Mouse (Mus musculus): ENCODE data around the gene Krt78. TPM values are rescaled to one million over a fixed set of nuclear protein-coding genes. Genes with fewer than 3 reads are reported as not detected.

The Krt78 gene
- polyA plus RNA-seq, 1 experiment, result 0.94 TPM

GRCm38 (mm10) chr15:101945430-101945829 is 8.7 kb downstream of the Krt78 start:
- Histone ChIP-seq H3K36me3 (ENCODE audit: control insufficient read depth, insufficient read depth, low read length) (no peaks in the 10 kb centered on the region), H3K4me1 (replicated peaks; ENCODE audit: control insufficient read depth, insufficient read depth, low read length) (no peaks in the 10 kb centered on the region), H3K27ac (ENCODE audit: control insufficient read depth, insufficient read depth, low read length) (no peak overlapping the region), H3K27me3 (ENCODE audit: control insufficient read depth, insufficient read depth, low read length) (no peaks in the 10 kb centered on the region), H3K4me3 (ENCODE audit: control insufficient read depth, insufficient read depth, low read length) (no peak overlapping the region)
- no peak for TF ChIP-seq CTCF (IDR thresholded peaks at IDR 0.05; ENCODE audit: borderline replicate concordance, control insufficient read depth, extremely low read depth, insufficient read depth, low read length, poor library complexity)
- TF ChIP-seq POLR2A (IDR thresholded peaks at IDR 0.05; ENCODE audit: control insufficient read depth, extremely low read depth, insufficient read depth, low read length, poor library complexity), result no peak
- DNase-seq, result no peak
- WGBS, result 83% methylated on average over 1 of the region's 1 CpGs

- H3K27me3 ChIP-seq (ENCODE audit: control insufficient read depth, insufficient read depth, low read length), result no peaks in the 10 kb centered on the region
- TF ChIP-seq CTCF (IDR thresholded peaks at IDR 0.05; ENCODE audit: borderline replicate concordance, control insufficient read depth, extremely low read depth, insufficient read depth, low read length, poor library complexity) (no peak), POLR2A (IDR thresholded peaks at IDR 0.05; ENCODE audit: control insufficient read depth, extremely low read depth, insufficient read depth, low read length, poor library complexity) (no peak)
- H3K27ac ChIP-seq (ENCODE audit: control insufficient read depth, insufficient read depth, low read length), result no peak overlapping the region
- H3K4me3 ChIP-seq (ENCODE audit: control insufficient read depth, insufficient read depth, low read length), result no peak overlapping the region
- WGBS, result 77% methylated on average over 8 of the region's 8 CpGs
- DNase-seq, result no peak
- no peaks in the 10 kb centered on the region for H3K36me3 ChIP-seq (ENCODE audit: control insufficient read depth, insufficient read depth, low read length)
- no peaks in the 10 kb centered on the region for H3K4me1 ChIP-seq (replicated peaks; ENCODE audit: control insufficient read depth, insufficient read depth, low read length)
Measured at GRCm38 (mm10) chr15:101941948-101942347, 12.1 kb downstream of the Krt78 start.

DNA sequence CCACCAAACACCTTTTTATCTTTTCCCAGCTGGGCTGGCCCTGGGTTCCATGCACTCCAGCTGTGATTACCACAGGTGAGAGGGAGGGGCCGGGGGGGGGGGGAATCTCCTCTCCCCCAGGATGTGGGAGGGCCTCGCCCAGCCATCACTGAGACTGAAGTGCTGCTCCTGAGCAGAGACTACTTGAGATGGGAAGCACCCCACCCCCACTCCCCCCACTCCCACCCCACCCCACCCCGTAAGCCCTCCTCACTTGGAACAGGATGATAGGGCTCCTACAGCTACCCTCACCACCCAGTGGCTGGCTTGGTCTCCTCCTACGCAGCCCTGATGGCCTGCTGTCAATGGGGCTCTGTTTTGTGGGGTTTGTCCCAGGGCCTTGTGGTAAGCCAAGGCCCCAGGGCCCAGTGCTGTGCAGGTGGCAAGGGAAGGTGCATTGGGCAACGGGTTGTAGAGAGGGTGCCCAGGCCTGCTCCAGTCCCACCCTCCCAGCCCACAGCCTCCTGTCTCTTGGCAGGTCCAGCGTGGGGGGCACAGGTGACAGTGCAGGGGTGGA is 13.7 kb downstream of the Krt78 start, which contains the start of gene Krt79:
Gene Krt79, minus strand, starts transcription at position 51 of the 556 bp plus-strand sequence.
- Histone ChIP-seq H3K36me3 (ENCODE audit: control insufficient read depth, insufficient read depth, low read length) (no peaks in the 10 kb centered on the region), H3K27ac (ENCODE audit: control insufficient read depth, insufficient read depth, low read length) (no peak within 1 kb of the TSS), H3K4me3 (ENCODE audit: control insufficient read depth, insufficient read depth, low read length) (no peak within 1 kb of the TSS), H3K27me3 (ENCODE audit: control insufficient read depth, insufficient read depth, low read length) (no peaks in the 10 kb centered on the region), H3K4me1 (replicated peaks; ENCODE audit: control insufficient read depth, insufficient read depth, low read length) (no peaks in the 10 kb centered on the region)
- no peak for DNase-seq
- 66% methylated on average over 6 of the region's 6 CpGs for WGBS
- TF ChIP-seq CTCF (IDR thresholded peaks at IDR 0.05; ENCODE audit: borderline replicate concordance, control insufficient read depth, extremely low read depth, insufficient read depth, low read length, poor library complexity) (no peak), POLR2A (IDR thresholded peaks at IDR 0.05; ENCODE audit: control insufficient read depth, extremely low read depth, insufficient read depth, low read length, poor library complexity) (no peak)

GRCm38 (mm10) chr15:101938600-101939308 is 15.3 kb downstream of the Krt78 start:
- DNase-seq, result no peak
- no peaks in the 10 kb centered on the region for H3K4me1 ChIP-seq (replicated peaks; ENCODE audit: control insufficient read depth, insufficient read depth, low read length)
- no peaks in the 10 kb centered on the region for H3K36me3 ChIP-seq (ENCODE audit: control insufficient read depth, insufficient read depth, low read length)
- 86% methylated on average over 9 of the region's 9 CpGs for WGBS
- no peaks in the 10 kb centered on the region for H3K27me3 ChIP-seq (ENCODE audit: control insufficient read depth, insufficient read depth, low read length)
- H3K27ac ChIP-seq (ENCODE audit: control insufficient read depth, insufficient read depth, low read length), result no peak overlapping the region
- H3K4me3 ChIP-seq (ENCODE audit: control insufficient read depth, insufficient read depth, low read length), result no peak overlapping the region
- no peak for TF ChIP-seq POLR2A (IDR thresholded peaks at IDR 0.05; ENCODE audit: control insufficient read depth, extremely low read depth, insufficient read depth, low read length, poor library complexity)

DNA sequence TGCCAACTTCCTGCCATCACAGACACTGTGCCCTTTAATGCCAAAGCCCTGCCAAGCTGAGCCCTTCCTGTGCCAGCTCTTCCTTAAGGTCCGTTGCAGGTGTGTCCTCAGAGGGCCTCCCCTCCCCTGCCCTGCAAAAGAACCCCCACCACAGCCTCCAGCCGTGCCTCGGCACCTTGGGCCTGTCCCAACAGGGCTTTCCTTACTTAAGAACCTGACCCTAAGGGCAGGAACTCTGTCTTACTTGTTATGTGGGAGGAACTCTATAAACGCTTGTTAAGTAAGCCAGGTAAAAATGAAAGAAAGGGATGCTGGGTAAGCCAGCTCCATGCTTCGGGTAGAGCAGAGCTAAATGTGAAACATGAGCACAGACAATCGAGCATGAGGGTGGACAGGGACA is 21.1 kb downstream of the Krt78 start:
- 79% methylated on average over 6 of the region's 6 CpGs for WGBS
- no peak for TF ChIP-seq POLR2A (IDR thresholded peaks at IDR 0.05; ENCODE audit: control insufficient read depth, extremely low read depth, insufficient read depth, low read length, poor library complexity)
- TF ChIP-seq CTCF (IDR thresholded peaks at IDR 0.05; ENCODE audit: borderline replicate concordance, control insufficient read depth, extremely low read depth, insufficient read depth, low read length, poor library complexity), result no peak
- H3K4me3 ChIP-seq (ENCODE audit: control insufficient read depth, insufficient read depth, low read length), result no peak overlapping the region
- H3K4me1 ChIP-seq (replicated peaks; ENCODE audit: control insufficient read depth, insufficient read depth, low read length), result no peaks in the 10 kb centered on the region
- DNase-seq, result no peak
- no peaks in the 10 kb centered on the region for H3K36me3 ChIP-seq (ENCODE audit: control insufficient read depth, insufficient read depth, low read length)
- H3K27me3 ChIP-seq (ENCODE audit: control insufficient read depth, insufficient read depth, low read length), result peaks cover 5% of the 10 kb centered on the region; the same call in 1 of the 2 replicates
- no peak overlapping the region for H3K27ac ChIP-seq (ENCODE audit: control insufficient read depth, insufficient read depth, low read length)

GRCm38 (mm10) chr15:101929666-101930065 is 24.4 kb downstream of the Krt78 start:
- H3K36me3 ChIP-seq (ENCODE audit: control insufficient read depth, insufficient read depth, low read length), result no peaks in the 10 kb centered on the region
- no peak overlapping the region for H3K27ac ChIP-seq (ENCODE audit: control insufficient read depth, insufficient read depth, low read length)
- H3K4me1 ChIP-seq (replicated peaks; ENCODE audit: control insufficient read depth, insufficient read depth, low read length), result no peaks in the 10 kb centered on the region
- peaks cover 5% of the 10 kb centered on the region; the same call in 1 of the 2 replicates for H3K27me3 ChIP-seq (ENCODE audit: control insufficient read depth, insufficient read depth, low read length)
- H3K4me3 ChIP-seq (ENCODE audit: control insufficient read depth, insufficient read depth, low read length), result no peak overlapping the region
- WGBS, result 5% methylated on average over 17 of the region's 17 CpGs
- DNase-seq, result no peak
- TF ChIP-seq POLR2A (IDR thresholded peaks at IDR 0.05; ENCODE audit: control insufficient read depth, extremely low read depth, insufficient read depth, low read length, poor library complexity) (no peak), CTCF (IDR thresholded peaks at IDR 0.05; ENCODE audit: borderline replicate concordance, control insufficient read depth, extremely low read depth, insufficient read depth, low read length, poor library complexity) (no peak)

Data from thymus, adult 2 months (tissue).